Mouse (Mus musculus): Measurements from ENCODE around the gene 1700013F07Rik. TPM values are rescaled to one million over a fixed set of nuclear protein-coding genes. Genes with fewer than 3 reads are reported as not detected.
"Not testable (repeated sequence)": the region's sequence is repeated elsewhere in the genome, so short reads cannot be mapped to it uniquely, and the experiment has no call there.

The 1700013F07Rik gene
- 680 and 743 TPM in 2 replicates for polyA plus RNA-seq (2012; rRNA removed)

GRCm38 (mm10) chr3:108533951-108534350, at the start of gene 1700013F07Rik:
Gene 1700013F07Rik, plus strand, starts transcription at chr3:108534150.
- H3K4me1 ChIP-seq (ENCODE audit: control insufficient read depth, insufficient read depth, low read length) = peaks cover 2% of the 10 kb centered on the region
- H3K4me3 ChIP-seq (ENCODE audit: control insufficient read depth, low read depth, low read length) = peak within 1 kb of the TSS; percentile 73
- H3K27ac ChIP-seq (ENCODE audit: control insufficient read depth, insufficient read depth, low read depth, low read length) = no peak within 1 kb of the TSS
- TF ChIP-seq CTCF (IDR thresholded peaks at IDR 0.05; ENCODE audit: control insufficient read depth, insufficient read depth, insufficient replicate concordance, low read depth, low read length) (no peak), POLR2A (IDR thresholded peaks at IDR 0.05; ENCODE audit: control insufficient read depth, low read depth, low read length) (no peak)
- H3K36me3 ChIP-seq (ENCODE audit: control insufficient read depth, insufficient read depth, low read length) = no peaks in the 10 kb centered on the region
- H3K27me3 ChIP-seq (ENCODE audit: control insufficient read depth, insufficient read depth, low read length) = no peaks in the 10 kb centered on the region

- Histone ChIP-seq H3K4me3 (ENCODE audit: control insufficient read depth, low read depth, low read length) (no peak overlapping the region), H3K36me3 (ENCODE audit: control insufficient read depth, insufficient read depth, low read length) (no peaks in the 10 kb centered on the region), H3K27ac (ENCODE audit: control insufficient read depth, insufficient read depth, low read depth, low read length) (no peak overlapping the region), H3K4me1 (ENCODE audit: control insufficient read depth, insufficient read depth, low read length) (no peaks in the 10 kb centered on the region; the same call in 1 of the 2 replicates), H3K27me3 (ENCODE audit: control insufficient read depth, insufficient read depth, low read length) (no peaks in the 10 kb centered on the region)
- TF ChIP-seq POLR2A (IDR thresholded peaks at IDR 0.05; ENCODE audit: control insufficient read depth, low read depth, low read length) = no peak
- no peak for TF ChIP-seq CTCF (IDR thresholded peaks at IDR 0.05; ENCODE audit: control insufficient read depth, insufficient read depth, insufficient replicate concordance, low read depth, low read length)
These were observed 49.2 kb upstream of the 1700013F07Rik start for GRCm38 (mm10) chr3:108484749-108485148.

DNA sequence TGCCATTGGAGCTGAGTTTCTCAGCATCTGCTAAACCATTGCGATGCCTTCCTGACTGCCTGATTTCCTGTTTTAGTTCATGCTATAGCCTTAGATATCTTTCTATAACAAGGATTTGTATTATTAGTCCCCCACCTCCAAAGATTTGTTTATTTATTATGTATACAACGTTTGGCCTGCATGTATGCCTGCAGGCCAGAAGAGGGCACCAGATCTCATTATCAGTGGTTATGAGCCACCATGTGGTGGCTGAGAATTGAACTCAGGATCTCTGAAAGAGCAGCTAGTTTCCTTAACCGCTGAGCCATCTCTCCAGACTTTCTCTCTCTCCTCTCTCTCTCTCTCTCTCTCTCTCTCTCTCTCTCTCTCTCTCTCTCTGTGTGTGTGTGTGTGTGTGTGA, 44.0 kb upstream of the 1700013F07Rik start:
- H3K36me3 ChIP-seq (ENCODE audit: control insufficient read depth, insufficient read depth, low read length) = no peaks in the 10 kb centered on the region

DNA sequence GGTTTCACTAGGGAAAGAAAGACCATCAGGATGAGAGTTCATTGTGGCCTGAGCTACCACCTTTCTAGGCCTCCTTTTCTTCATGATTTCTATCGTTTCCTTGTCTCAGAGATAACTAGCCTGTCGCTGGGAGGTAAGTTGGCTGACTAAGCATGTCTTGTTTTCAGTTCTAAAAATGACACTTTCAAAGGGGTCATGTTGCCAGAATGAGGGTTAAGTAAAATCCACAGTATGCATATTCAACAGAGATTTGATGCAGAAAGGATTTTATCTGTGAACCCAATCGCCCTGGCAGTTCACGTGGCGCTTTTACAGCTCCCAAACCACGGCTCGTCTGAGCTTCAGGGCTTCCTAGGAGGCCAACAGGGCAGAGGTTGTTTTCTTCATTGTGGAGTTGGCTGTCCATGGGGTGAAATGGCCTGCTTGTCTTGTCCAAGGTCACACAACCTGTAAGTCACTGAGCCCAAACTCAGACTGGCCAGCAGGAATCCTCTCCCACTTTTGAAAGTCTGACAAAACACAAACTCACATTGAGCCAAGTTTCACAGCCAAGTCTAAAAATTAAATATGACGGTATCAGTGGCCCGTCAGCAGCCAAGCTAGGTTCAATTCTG, 39.0 kb upstream of the 1700013F07Rik start:
- H3K4me1 ChIP-seq (ENCODE audit: control insufficient read depth, insufficient read depth, low read length) = no peaks in the 10 kb centered on the region
- no peaks in the 10 kb centered on the region for H3K27me3 ChIP-seq (ENCODE audit: control insufficient read depth, insufficient read depth, low read length)
- no peak overlapping the region for H3K4me3 ChIP-seq (ENCODE audit: control insufficient read depth, low read depth, low read length)
- no peaks in the 10 kb centered on the region for H3K36me3 ChIP-seq (ENCODE audit: control insufficient read depth, insufficient read depth, low read length)
- TF ChIP-seq CTCF (IDR thresholded peaks at IDR 0.05; ENCODE audit: control insufficient read depth, insufficient read depth, insufficient replicate concordance, low read depth, low read length) = no peak
- no peak for TF ChIP-seq POLR2A (IDR thresholded peaks at IDR 0.05; ENCODE audit: control insufficient read depth, low read depth, low read length)
- H3K27ac ChIP-seq (ENCODE audit: control insufficient read depth, insufficient read depth, low read depth, low read length) = no peak overlapping the region

More for the DNA sequence above, 44.0 kb upstream of the 1700013F07Rik start:
- Histone ChIP-seq H3K4me1 (ENCODE audit: control insufficient read depth, insufficient read depth, low read length) (no peaks in the 10 kb centered on the region; the same call in 1 of the 2 replicates), H3K27ac (ENCODE audit: control insufficient read depth, insufficient read depth, low read depth, low read length) (no peak overlapping the region), H3K4me3 (ENCODE audit: control insufficient read depth, low read depth, low read length) (no peak overlapping the region), H3K27me3 (ENCODE audit: control insufficient read depth, insufficient read depth, low read length) (no peaks in the 10 kb centered on the region)
- TF ChIP-seq POLR2A (IDR thresholded peaks at IDR 0.05; ENCODE audit: control insufficient read depth, low read depth, low read length) (no peak), CTCF (IDR thresholded peaks at IDR 0.05; ENCODE audit: control insufficient read depth, insufficient read depth, insufficient replicate concordance, low read depth, low read length) (no peak)

DNA sequence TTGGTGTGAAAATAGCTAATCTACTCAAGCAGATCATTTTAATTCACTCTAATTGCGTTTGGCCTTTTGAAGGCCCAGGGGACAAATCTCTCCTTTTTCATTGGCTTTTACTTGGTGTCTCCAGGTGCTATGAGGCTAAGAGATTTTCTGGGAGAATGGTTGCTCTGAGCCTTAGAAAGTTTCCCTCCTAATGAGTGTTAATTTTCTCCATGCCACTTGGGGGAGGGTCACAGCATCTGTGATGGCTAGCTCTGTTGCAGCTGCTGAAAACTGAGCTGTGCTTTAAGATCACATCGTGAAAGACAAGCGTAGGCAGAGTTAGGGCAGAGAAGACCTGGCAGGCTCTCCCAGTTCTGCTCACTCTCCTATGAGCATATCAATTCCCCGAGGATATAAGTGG, 38.5 kb upstream of the 1700013F07Rik start:
- no peaks in the 10 kb centered on the region for H3K36me3 ChIP-seq (ENCODE audit: control insufficient read depth, insufficient read depth, low read length)
- H3K4me1 ChIP-seq (ENCODE audit: control insufficient read depth, insufficient read depth, low read length) = no peaks in the 10 kb centered on the region
- no peaks in the 10 kb centered on the region for H3K27me3 ChIP-seq (ENCODE audit: control insufficient read depth, insufficient read depth, low read length)
- H3K27ac ChIP-seq (ENCODE audit: control insufficient read depth, insufficient read depth, low read depth, low read length) = no peak overlapping the region
- no peak overlapping the region for H3K4me3 ChIP-seq (ENCODE audit: control insufficient read depth, low read depth, low read length)
- no peak for TF ChIP-seq CTCF (IDR thresholded peaks at IDR 0.05; ENCODE audit: control insufficient read depth, insufficient read depth, insufficient replicate concordance, low read depth, low read length)
- no peak for TF ChIP-seq POLR2A (IDR thresholded peaks at IDR 0.05; ENCODE audit: control insufficient read depth, low read depth, low read length)

DNA sequence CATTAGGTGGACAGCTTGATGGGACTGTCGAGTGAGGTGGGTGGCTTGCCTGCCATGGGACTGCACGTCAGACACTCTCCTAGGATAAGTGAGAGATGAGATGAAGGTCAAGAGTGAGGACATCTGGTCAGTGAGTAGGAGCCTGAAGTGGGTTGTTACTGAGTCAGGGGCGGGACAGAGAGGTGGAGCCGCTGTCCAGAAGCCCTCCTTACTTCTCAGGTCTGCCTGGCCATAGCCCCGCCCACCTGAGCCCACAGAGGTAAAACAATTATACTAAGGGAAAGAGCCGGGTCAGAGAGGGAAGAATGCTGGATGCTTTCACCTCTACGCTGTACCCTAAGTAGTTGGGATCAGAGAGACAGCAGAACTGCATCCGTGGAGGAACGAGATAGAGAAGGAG, 36.3 kb upstream of the 1700013F07Rik start:
- Histone ChIP-seq H3K4me3 (ENCODE audit: control insufficient read depth, low read depth, low read length) (no peak overlapping the region), H3K27ac (ENCODE audit: control insufficient read depth, insufficient read depth, low read depth, low read length) (no peak overlapping the region), H3K4me1 (ENCODE audit: control insufficient read depth, insufficient read depth, low read length) (no peaks in the 10 kb centered on the region), H3K27me3 (ENCODE audit: control insufficient read depth, insufficient read depth, low read length) (no peaks in the 10 kb centered on the region), H3K36me3 (ENCODE audit: control insufficient read depth, insufficient read depth, low read length) (no peaks in the 10 kb centered on the region)
- TF ChIP-seq CTCF (IDR thresholded peaks at IDR 0.05; ENCODE audit: control insufficient read depth, insufficient read depth, insufficient replicate concordance, low read depth, low read length) (no peak), POLR2A (IDR thresholded peaks at IDR 0.05; ENCODE audit: control insufficient read depth, low read depth, low read length) (no peak)

- Histone ChIP-seq H3K4me1 (ENCODE audit: control insufficient read depth, insufficient read depth, low read length) (no peaks in the 10 kb centered on the region), H3K27me3 (ENCODE audit: control insufficient read depth, insufficient read depth, low read length) (no peaks in the 10 kb centered on the region), H3K4me3 (ENCODE audit: control insufficient read depth, low read depth, low read length) (no peak overlapping the region), H3K27ac (ENCODE audit: control insufficient read depth, insufficient read depth, low read depth, low read length) (no peak overlapping the region), H3K36me3 (ENCODE audit: control insufficient read depth, insufficient read depth, low read length) (no peaks in the 10 kb centered on the region)
- TF ChIP-seq POLR2A (IDR thresholded peaks at IDR 0.05; ENCODE audit: control insufficient read depth, low read depth, low read length) (no peak), CTCF (IDR thresholded peaks at IDR 0.05; ENCODE audit: control insufficient read depth, insufficient read depth, insufficient replicate concordance, low read depth, low read length) (no peak)
These were observed 34.1 kb upstream of the 1700013F07Rik start for GRCm38 (mm10) chr3:108499826-108500225.

- not testable (repeated sequence) for H3K4me1 ChIP-seq (ENCODE audit: control insufficient read depth, insufficient read depth, low read length); H3K36me3 ChIP-seq (ENCODE audit: control insufficient read depth, insufficient read depth, low read length); H3K27me3 ChIP-seq (ENCODE audit: control insufficient read depth, insufficient read depth, low read length); H3K27ac ChIP-seq (ENCODE audit: control insufficient read depth, insufficient read depth, low read depth, low read length); H3K4me3 ChIP-seq (ENCODE audit: control insufficient read depth, low read depth, low read length)
These were observed 32.5 kb upstream of the 1700013F07Rik start for GRCm38 (mm10) chr3:108501411-108501810.
